Mouse (Mus musculus): ENCODE measurements around the gene Coro1b. TPM values are rescaled to one million over a fixed set of nuclear protein-coding genes. Genes with fewer than 3 reads are reported as not detected.

Coro1b gene
- polyA plus RNA-seq, 1 experiment from 2014 or later, result 237 TPM

DNA sequence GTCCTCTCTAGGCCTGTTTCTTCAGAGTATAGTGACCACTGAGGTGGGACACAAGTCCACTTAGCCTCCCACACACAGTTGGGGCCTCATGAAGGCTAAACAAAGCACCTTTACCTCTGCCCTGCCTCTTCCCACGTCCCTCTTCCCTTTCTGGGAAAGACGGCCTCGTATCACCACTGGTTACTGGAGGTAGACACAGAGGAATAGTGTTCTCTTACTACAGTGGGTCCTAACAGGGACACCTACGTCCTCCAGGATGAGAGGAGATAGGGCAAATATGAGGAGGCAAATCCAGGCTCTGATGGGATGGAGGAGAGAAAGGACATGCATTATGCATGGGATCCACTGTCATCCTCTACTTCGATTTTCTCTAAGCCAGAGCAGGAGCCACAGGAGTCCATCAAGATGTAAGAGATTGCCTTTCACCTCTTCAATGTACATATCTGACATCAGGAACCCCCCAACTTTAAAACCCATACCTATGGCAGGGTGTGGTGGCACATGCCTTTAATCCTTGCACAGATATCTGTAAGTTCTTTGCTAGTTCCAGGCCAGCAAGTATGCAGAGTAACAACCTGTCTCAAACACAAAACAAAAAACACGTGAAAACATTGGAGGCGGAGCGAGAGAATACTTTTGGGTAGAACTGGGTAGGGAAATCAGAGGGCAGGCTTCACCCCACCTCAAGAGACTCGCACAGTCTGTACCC, 483 bp upstream of the Coro1b start:
- ATAC-seq, result 0 out of 2 replicates have a peak, but pooled peaks have one; percentile 0
- Histone ChIP-seq H3K4me3 (ENCODE audit: low read depth, low read length) (peak overlapping the region; percentile 84), H3K27me3 (replicated peaks; ENCODE audit: control insufficient read depth, insufficient read depth, low read length) (no peaks in the 10 kb centered on the region), H3K4me1 (replicated peaks; ENCODE audit: control insufficient read depth, insufficient read depth, low read length) (peaks cover 9% of the 10 kb centered on the region; the same call in 1 of the 2 replicates), H3K27ac (ENCODE audit: low read depth, low read length) (no peak overlapping the region), H3K9me3 (ENCODE audit: control insufficient read depth) (no peaks in the 10 kb centered on the region), H3K9ac (ENCODE audit: low read depth, low read length) (0 out of 2 replicates have a peak overlapping the region, but pooled peaks have one; percentile 95), H3K4me2 (replicated peaks; ENCODE audit: low read depth) (peak overlapping the region; percentile 80), H3K36me3 (ENCODE audit: control insufficient read depth, insufficient read depth) (peaks cover 30% of the 10 kb centered on the region)
- 42% methylated on average over 9 of the region's 9 CpGs for WGBS
- TF ChIP-seq CTCF (IDR thresholded peaks at IDR 0.05; ENCODE audit: low read depth), result no peak

DNA sequence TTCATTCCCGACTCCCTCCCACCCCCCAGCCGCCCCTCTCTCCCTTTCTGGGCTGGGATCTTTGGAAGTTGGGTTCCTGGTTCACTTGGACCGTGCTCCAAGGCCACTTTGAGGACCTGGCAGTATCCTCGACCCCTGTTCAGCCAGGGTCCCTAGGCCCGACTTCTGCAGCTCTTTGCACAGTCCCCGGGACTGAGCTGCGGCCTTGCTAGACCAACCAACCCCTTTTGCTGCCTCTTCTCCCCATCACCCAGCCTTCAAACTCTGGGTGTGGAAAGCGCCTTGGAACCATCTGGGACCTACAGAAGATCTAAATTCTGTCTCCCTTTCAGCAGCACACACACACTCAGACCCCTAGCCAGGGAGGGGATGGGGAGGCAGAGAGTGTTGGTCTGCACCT, 400 bp downstream of the Coro1b start:
- Histone ChIP-seq H3K27me3 (replicated peaks; ENCODE audit: control insufficient read depth, insufficient read depth, low read length) (no peaks in the 10 kb centered on the region), H3K9me3 (ENCODE audit: control insufficient read depth) (no peaks in the 10 kb centered on the region), H3K4me3 (ENCODE audit: low read depth, low read length) (peak overlapping the region; percentile 84), H3K27ac (ENCODE audit: low read depth, low read length) (peak overlapping the region; percentile 95), H3K36me3 (ENCODE audit: control insufficient read depth, insufficient read depth) (peaks cover 39% of the 10 kb centered on the region), H3K4me2 (replicated peaks; ENCODE audit: low read depth) (peak overlapping the region; percentile 80), H3K9ac (ENCODE audit: low read depth, low read length) (peak overlapping the region; percentile 95), H3K4me1 (replicated peaks; ENCODE audit: control insufficient read depth, insufficient read depth, low read length) (peaks cover 9% of the 10 kb centered on the region; the same call in 1 of the 2 replicates)
- no peak for ATAC-seq
- TF ChIP-seq CTCF (IDR thresholded peaks at IDR 0.05; ENCODE audit: low read depth), result no peak
- 3% methylated on average over 7 of the region's 8 CpGs for WGBS

DNA sequence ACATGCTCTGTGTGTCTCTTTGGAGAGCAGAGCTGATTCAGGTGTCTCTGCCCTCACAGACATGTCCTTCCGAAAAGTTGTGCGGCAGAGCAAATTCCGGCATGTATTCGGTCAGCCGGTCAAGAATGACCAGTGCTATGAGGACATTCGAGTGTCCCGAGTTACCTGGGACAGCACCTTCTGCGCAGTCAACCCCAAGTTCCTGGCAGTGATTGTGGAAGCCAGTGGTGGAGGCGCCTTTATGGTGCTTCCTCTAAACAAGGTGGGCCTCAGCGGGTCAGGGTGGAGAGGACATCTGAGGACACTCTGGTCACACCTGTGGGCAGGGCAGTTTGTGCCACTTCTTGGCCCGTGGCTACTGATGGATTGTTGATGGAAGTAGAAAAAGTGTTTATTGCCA, 864 bp downstream of the Coro1b start:
- Histone ChIP-seq H3K36me3 (ENCODE audit: control insufficient read depth, insufficient read depth) (peaks cover 43% of the 10 kb centered on the region), H3K9me3 (ENCODE audit: control insufficient read depth) (no peaks in the 10 kb centered on the region), H3K9ac (ENCODE audit: low read depth, low read length) (peak overlapping the region; percentile 95), H3K4me2 (replicated peaks; ENCODE audit: low read depth) (peak overlapping the region; percentile 80), H3K4me3 (ENCODE audit: low read depth, low read length) (peak overlapping the region; percentile 84), H3K27ac (ENCODE audit: low read depth, low read length) (peak overlapping the region; percentile 95), H3K27me3 (replicated peaks; ENCODE audit: control insufficient read depth, insufficient read depth, low read length) (no peaks in the 10 kb centered on the region), H3K4me1 (replicated peaks; ENCODE audit: control insufficient read depth, insufficient read depth, low read length) (peaks cover 9% of the 10 kb centered on the region; the same call in 1 of the 2 replicates)
- no peak for TF ChIP-seq CTCF (IDR thresholded peaks at IDR 0.05; ENCODE audit: low read depth)
- no peak; the same call in 1 of the 2 replicates for ATAC-seq
- WGBS, result 68% methylated on average over 11 of the region's 11 CpGs

DNA sequence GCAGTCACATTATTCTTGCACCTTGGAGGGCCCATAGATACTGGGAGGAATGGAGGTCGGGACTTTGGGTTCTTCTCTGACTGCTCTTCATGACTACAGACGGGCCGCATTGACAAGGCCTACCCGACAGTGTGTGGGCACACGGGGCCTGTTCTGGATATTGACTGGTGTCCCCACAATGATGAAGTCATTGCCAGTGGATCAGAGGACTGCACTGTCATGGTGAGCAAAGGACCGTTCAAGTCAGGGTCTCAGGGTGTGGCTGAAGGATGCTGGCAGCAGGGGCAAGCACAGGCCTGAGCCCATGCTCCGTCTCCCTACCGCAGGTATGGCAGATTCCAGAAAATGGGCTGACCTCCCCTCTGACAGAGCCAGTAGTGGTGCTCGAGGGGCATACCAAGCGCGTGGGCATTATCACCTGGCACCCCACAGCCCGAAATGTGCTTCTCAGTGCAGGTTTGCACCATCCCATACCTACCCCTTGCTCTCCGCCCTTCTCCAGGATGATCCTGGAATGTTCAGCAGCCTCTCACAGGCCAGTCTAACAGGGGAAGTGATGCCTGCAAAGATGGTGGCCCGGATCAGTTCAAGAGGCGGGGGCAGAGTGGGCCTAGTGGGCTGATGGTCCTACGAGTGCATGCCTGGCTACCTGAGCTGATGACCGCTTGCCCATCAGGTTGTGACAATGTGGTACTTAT, 1.5 kb downstream of the Coro1b start:
- Histone ChIP-seq H3K36me3 (ENCODE audit: control insufficient read depth, insufficient read depth) (peaks cover 43% of the 10 kb centered on the region), H3K4me3 (ENCODE audit: low read depth, low read length) (peak overlapping the region; percentile 84; the same call in 1 of the 2 replicates), H3K4me1 (replicated peaks; ENCODE audit: control insufficient read depth, insufficient read depth, low read length) (peaks cover 9% of the 10 kb centered on the region; the same call in 1 of the 2 replicates), H3K9me3 (ENCODE audit: control insufficient read depth) (no peaks in the 10 kb centered on the region), H3K27ac (ENCODE audit: low read depth, low read length) (peak overlapping the region; percentile 7; the same call in 1 of the 2 replicates), H3K9ac (ENCODE audit: low read depth, low read length) (no peak overlapping the region), H3K27me3 (replicated peaks; ENCODE audit: control insufficient read depth, insufficient read depth, low read length) (no peaks in the 10 kb centered on the region), H3K4me2 (replicated peaks; ENCODE audit: low read depth) (peak overlapping the region; percentile 80)
- ATAC-seq, result no peak; the same call in 1 of the 2 replicates
- TF ChIP-seq CTCF (IDR thresholded peaks at IDR 0.05; ENCODE audit: low read depth), result no peak
- 86% methylated on average over 17 of the region's 17 CpGs for WGBS

DNA sequence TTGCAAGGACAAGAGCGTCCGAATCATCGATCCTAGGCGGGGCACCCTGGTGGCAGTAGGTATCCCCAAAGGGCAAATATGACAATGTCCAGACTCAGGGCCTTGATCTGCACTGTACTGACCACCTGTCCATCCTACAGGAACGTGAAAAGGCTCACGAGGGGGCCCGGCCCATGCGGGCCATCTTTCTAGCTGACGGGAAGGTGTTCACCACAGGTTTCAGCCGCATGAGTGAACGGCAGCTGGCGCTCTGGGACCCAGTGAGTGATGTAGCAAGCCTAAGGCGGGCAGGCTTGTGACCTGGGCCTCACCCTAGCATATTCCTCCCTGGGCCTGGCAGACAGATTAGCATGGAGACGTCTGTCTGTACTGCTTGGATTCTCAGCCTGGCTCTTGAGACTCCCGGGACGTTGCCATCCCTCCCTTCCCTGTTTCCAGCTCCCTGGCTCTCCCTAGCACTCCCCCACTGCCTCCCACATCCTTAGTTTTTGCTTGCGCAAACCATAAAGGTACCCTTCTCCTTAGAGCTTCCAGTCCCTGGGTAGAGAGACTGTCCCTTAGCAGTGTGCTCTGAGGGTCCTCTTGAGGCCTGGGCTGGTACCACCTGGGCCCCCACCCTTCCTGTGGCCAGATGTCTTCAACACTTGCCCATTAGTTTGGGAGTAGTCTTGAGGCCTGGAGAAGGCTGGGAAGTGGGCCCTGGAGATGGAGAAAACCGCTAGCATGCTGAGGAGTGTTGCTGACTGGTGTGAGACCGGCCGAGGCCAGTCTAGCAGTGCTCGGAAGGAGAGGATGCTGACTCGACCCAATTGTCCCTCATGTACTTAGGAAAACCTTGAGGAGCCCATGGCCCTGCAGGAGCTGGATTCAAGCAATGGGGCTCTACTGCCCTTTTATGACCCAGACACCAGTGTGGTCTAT, 2.4 kb downstream of the Coro1b start:
- Histone ChIP-seq H3K9ac (ENCODE audit: low read depth, low read length) (no peak overlapping the region), H3K27me3 (replicated peaks; ENCODE audit: control insufficient read depth, insufficient read depth, low read length) (no peaks in the 10 kb centered on the region)
- TF ChIP-seq CTCF (IDR thresholded peaks at IDR 0.05; ENCODE audit: low read depth), result no peak

More for the DNA sequence above, 2.4 kb downstream of the Coro1b start:
- WGBS, result 86% methylated on average over 22 of the region's 22 CpGs
- Histone ChIP-seq H3K36me3 (ENCODE audit: control insufficient read depth, insufficient read depth) (peaks cover 50% of the 10 kb centered on the region), H3K9me3 (ENCODE audit: control insufficient read depth) (no peaks in the 10 kb centered on the region), H3K4me3 (ENCODE audit: low read depth, low read length) (no peak overlapping the region), H3K4me1 (replicated peaks; ENCODE audit: control insufficient read depth, insufficient read depth, low read length) (peaks cover 9% of the 10 kb centered on the region; the same call in 1 of the 2 replicates), H3K27ac (ENCODE audit: low read depth, low read length) (no peak overlapping the region; the same call in 1 of the 2 replicates), H3K4me2 (replicated peaks; ENCODE audit: low read depth) (peak overlapping the region; percentile 80)
- no peak for ATAC-seq

Data from intestine, postnatal 0 days (tissue).